Mouse (Mus musculus): ENCODE data around the gene Ttll10. TPM values are rescaled to one million over a fixed set of nuclear protein-coding genes. Genes with fewer than 3 reads are reported as not detected.

Ttll10 gene
- total RNA-seq (2023) = not detected

DNA sequence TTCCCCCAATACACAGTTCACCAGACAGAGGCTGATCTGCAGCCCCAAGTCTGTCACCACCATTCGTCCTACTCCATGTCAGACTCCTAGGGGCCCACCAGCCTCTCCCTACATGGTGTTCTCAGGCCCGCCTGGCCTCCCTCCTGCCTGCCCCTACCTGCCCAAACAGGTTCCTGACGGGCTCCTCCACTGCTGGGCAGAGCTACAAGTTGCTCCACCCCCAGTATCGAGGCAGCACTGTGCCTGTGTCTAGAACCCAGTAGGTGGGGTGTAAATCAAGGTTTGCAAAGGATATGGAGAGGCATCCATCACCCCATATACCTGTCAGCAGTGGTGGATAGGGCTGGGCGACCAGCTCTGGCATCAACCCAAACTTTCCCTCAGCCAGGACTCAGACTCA is at the start of gene Ttll10:
Ttll10 (minus strand) TSS at position 154 of the 400 bp plus-strand sequence.

DNA sequence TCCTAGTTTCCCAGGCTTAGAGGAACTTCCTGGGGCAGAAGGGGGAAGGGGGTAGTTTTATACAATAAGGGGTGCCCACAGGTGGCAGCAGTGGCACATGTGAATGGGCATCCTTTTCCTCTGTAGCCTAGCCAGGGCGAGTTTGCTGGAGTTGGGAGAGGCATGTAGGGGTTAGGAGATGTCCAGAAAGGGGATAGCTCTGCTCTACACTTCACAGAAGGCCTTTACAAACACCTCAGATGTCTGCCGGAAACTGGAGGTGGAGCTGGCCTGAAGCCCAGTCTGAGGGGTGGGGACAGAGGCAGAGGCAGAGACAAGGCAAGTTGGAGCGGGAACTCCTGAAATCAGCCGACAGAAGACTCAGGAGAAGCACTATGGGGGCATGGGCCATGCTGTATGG is 33.2 kb downstream of the Ttll10 start, which contains the start of gene Tnfrsf18:
Tnfrsf18 (plus strand) TSS at position 152 of the 400 bp plus-strand sequence.

DNA sequence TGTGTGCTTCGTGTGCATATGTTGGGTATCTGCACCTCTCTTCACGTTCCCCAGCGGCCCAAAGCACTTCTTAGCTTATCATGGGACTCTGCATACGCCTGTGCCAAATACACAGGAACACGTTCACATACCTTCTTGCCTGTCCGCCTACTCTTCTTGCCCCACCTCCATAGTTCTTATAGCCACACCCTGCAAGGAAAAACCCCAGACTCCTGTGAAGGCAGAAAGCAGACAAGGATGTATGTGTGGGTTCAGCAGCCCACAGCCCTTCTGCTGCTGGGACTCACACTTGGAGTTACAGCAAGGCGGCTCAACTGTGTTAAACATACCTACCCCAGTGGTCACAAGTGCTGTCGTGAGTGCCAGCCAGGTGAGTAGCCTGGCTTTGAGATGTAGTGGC is 45.6 kb downstream of the Ttll10 start, which contains the start of gene Tnfrsf4:
Tnfrsf4 (plus strand) TSS at position 207 of the 400 bp plus-strand sequence.

DNA sequence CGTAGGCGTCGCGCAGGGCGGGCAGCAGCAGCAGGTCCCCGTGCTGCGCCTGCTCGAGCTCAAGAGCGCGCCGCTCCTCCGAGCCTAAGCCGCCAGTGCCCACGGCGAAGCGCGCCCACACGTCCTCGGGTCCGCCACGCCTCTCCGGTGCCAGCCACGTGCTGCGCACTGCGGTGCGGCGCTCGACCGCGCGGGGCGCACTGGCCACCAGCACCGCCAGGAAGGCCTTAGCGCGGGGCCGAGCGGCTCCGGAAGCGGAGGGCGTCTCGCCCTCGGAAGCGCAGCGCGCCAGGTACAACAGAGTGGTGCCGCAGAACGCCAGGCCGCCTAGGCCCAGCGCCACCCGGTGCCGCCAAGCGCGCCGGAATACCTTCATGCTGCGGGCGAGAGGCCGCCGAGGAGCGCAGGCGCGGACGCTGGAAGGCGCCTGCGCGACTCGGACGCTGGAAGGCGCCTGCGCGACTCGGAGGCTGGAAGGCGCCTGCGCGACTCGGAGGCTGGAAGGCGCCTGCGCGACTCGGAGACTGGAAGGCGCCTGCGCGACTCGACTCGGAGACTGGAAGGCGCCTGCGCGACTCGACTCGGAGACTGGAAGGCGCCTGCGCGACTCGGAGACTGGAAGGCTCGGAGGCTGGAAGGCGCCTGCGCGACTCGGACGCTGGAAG is 66.8 kb downstream of the Ttll10 start, which contains the start of the genes B3galt6 and Sdf4:
B3galt6 (minus strand) TSS at position 409 of the 665 bp plus-strand sequence.
Sdf4 (plus strand) TSS at position 632 of the 665 bp plus-strand sequence.

Other genes starting within 250 kb of the Ttll10 start
- gene Ccnl2, start 246.9 kb downstream of the Ttll10 start, total RNA-seq (2023) = 100 to 1,000 TPM; 158 to 164 TPM
- 10 to 100 TPM; 58.6 to 66.6 TPM for gene Aurkaip1, start 228.1 kb downstream of the Ttll10 start, total RNA-seq (2023)
- 1 to 10 TPM in 1 of 2 experiments, under 1 TPM in 1; 0.50 to 1.3 TPM for gene Mxra8, start 219.7 kb downstream of the Ttll10 start, total RNA-seq (2023)
- 10 to 100 TPM; 41.4 to 45.3 TPM for gene Dvl1, start 212.0 kb downstream of the Ttll10 start, total RNA-seq (2023)
- under 1 TPM; 0.58 to 0.84 TPM for gene Tas1r3, start 196.1 kb downstream of the Ttll10 start, total RNA-seq (2023)
- gene Cptp, start 190.0 kb downstream of the Ttll10 start, total RNA-seq (2023) = 10 to 100 TPM in 1 of 2 experiments, 1 to 10 TPM in 1; 7.6 to 15.4 TPM
- 10 to 100 TPM; 32.4 to 38.0 TPM for gene Ints11, start 189.9 kb downstream of the Ttll10 start, total RNA-seq (2023)
- gene Pusl1, start 167.6 kb downstream of the Ttll10 start, total RNA-seq (2023) = 10 to 100 TPM; 23.1 to 25.2 TPM
- gene Acap3, start 167.6 kb downstream of the Ttll10 start, total RNA-seq (2023) = 10 to 100 TPM; 57.8 to 64.3 TPM
- 100 to 1,000 TPM; 105 to 114 TPM for gene Ube2j2, start 115.6 kb downstream of the Ttll10 start, total RNA-seq (2023)
- gene C1qtnf12, start 97.1 kb downstream of the Ttll10 start, total RNA-seq (2023) = 1 to 10 TPM; 2.9 to 9.5 TPM
- 1 to 10 TPM; 1.7 to 2.4 TPM for gene B3galt6, start 66.8 kb downstream of the Ttll10 start, total RNA-seq (2023)
- 100 to 1,000 TPM; 142 to 157 TPM for gene Sdf4, start 66.5 kb downstream of the Ttll10 start, total RNA-seq (2023)
- 1 to 10 TPM; 1.5 to 2.2 TPM for gene Tnfrsf4, start 45.6 kb downstream of the Ttll10 start, total RNA-seq (2023)
- 1 to 10 TPM; 2.7 to 3.6 TPM for gene Tnfrsf18, start 33.2 kb downstream of the Ttll10 start, total RNA-seq (2023)
- gene 9430015G10Rik, start 50.6 kb upstream of the Ttll10 start, total RNA-seq (2023) = 10 to 100 TPM; 14.0 to 16.8 TPM
- under 1 TPM; 0.33 to 0.55 TPM for gene Rnf223, start 71.1 kb upstream of the Ttll10 start, total RNA-seq (2023)
- 10 to 100 TPM; 15.8 TPM for gene Agrn, start 138.1 kb upstream of the Ttll10 start, total RNA-seq (2023)
- 10 to 100 TPM; 13.2 to 17.7 TPM for gene Isg15, start 141.4 kb upstream of the Ttll10 start, total RNA-seq (2023)
- gene AW011738, start 143.9 kb upstream of the Ttll10 start, total RNA-seq (2023) = 10 to 100 TPM; 13.4 to 17.9 TPM
- under 1 TPM; 0.18 to 0.47 TPM for gene Perm1, start 156.5 kb upstream of the Ttll10 start, total RNA-seq (2023)
- gene Plekhn1, start 175.4 kb upstream of the Ttll10 start, total RNA-seq (2023) = 10 to 100 TPM; 24.3 to 25.0 TPM
- gene Noc2l, start 176.6 kb upstream of the Ttll10 start, total RNA-seq (2023) = 10 to 100 TPM; 58.4 to 59.9 TPM
- gene Samd11, start 196.2 kb upstream of the Ttll10 start, total RNA-seq (2023) = 1 to 10 TPM; 1.5 to 1.6 TPM